Mouse (Mus musculus) liver, embryonic 16.5 days (tissue): ENCODE measurements around the gene Glrp1. TPM values are rescaled to one million over a fixed set of nuclear protein-coding genes. Genes with fewer than 3 reads are reported as not detected.

Source experiments
- ATAC-seq: fragments of 200-750 bp; cut with Nextera tagmentation; 2 replicates; pipeline ENCODE4 v1.8.0; 2017; ENCODE audit warnings: low read depth, mild to moderate bottlenecking, moderate number of reproducible peaks, moderate library complexity
- H3K27ac ChIP-seq: fragments of 300-500 bp; sonication (generic); 2 replicates; pipeline ENCODE4 v1.5.1; 2014; ENCODE audit warnings: mild to moderate bottlenecking, low read length
- H3K27me3 ChIP-seq: fragments of 300-500 bp; sonication (generic); 2 replicates; pipeline ENCODE4 v1.6.1; 2014; ENCODE audit warnings: low read depth, low read length, mixed read lengths; ENCODE audit not compliant: control insufficient read depth, insufficient read depth
- H3K36me3 ChIP-seq: fragments of 300-500 bp; sonication (generic); 2 replicates; pipeline ENCODE4 v1.6.1; 2014; ENCODE audit warnings: mild to moderate bottlenecking; ENCODE audit not compliant: control insufficient read depth, insufficient read depth
- H3K4me1 ChIP-seq: fragments of 300-500 bp; sonication (generic); 2 replicates; pipeline ENCODE4 v1.6.1; 2014; ENCODE audit warnings: low read depth, low read length, mixed read lengths; ENCODE audit not compliant: control insufficient read depth
- H3K4me2 ChIP-seq: fragments of 300-500 bp; sonication (generic); 2 replicates; pipeline ENCODE4 v1.6.1; 2014; ENCODE audit warnings: low read depth, low read length, mixed read lengths
- H3K4me3 ChIP-seq: fragments of 300-500 bp; sonication (generic); 2 replicates; pipeline ENCODE4 v1.5.1; 2014; ENCODE audit warnings: low read depth, mild to moderate bottlenecking, low read length
- H3K9ac ChIP-seq: fragments of 300-500 bp; sonication (generic); 2 replicates; pipeline ENCODE4 v1.6.1; 2014; ENCODE audit warnings: low read depth, low read length
- H3K9me3 ChIP-seq: fragments of 300-500 bp; sonication (generic); replicated peaks from 2 replicates; pipeline ENCODE4 v1.6.1; 2016; ENCODE audit warnings: low read length; ENCODE audit not compliant: control insufficient read depth
- WGBS: fragments of 180-500 bp; shearing (Covaris S2); extraction: QIAGEN DNeasy Blood & Tissue Kit; methylation state at CpG from one replicate; pipeline ENCODE4 v1.1.7; 2014; ENCODE audit not compliant: insufficient replicate concordance; 5-methylcytosine and 5-hydroxymethylcytosine counted together
- polyA plus RNA-seq: library from polyadenylated mRNA; unstranded; fragments of >200 nt; fragmentation: Nextera tagmentation; extraction: Ambion mirVana; gene quantifications from 2 replicates; pipeline ENCODE4 v1.2.1, GENCODE M21; 2015

The Glrp1 gene
- 0.05 and 0.11 TPM in 2 replicates for polyA plus RNA-seq

GRCm38 (mm10) chr1:88509789-88510188 lies at the start of gene Glrp1:
Glrp1 (minus strand) TSS chr1:88510066.
- Histone ChIP-seq H3K27me3 (no peaks in the 10 kb centered on the region), H3K4me1 (peaks cover 5% of the 10 kb centered on the region), H3K4me2 (peak within 1 kb of the TSS; percentile 30), H3K9me3 (no peaks in the 10 kb centered on the region), H3K27ac (no peak within 1 kb of the TSS), H3K4me3 (0 out of 2 replicates have a peak within 1 kb of the TSS, but pooled peaks have one; percentile 3), H3K36me3 (no peaks in the 10 kb centered on the region), H3K9ac (no peak within 1 kb of the TSS; the same call in 1 of the 2 replicates)
- 24% methylated on average over 8 of the region's 8 CpGs for WGBS
- no peak for ATAC-seq

DNA sequence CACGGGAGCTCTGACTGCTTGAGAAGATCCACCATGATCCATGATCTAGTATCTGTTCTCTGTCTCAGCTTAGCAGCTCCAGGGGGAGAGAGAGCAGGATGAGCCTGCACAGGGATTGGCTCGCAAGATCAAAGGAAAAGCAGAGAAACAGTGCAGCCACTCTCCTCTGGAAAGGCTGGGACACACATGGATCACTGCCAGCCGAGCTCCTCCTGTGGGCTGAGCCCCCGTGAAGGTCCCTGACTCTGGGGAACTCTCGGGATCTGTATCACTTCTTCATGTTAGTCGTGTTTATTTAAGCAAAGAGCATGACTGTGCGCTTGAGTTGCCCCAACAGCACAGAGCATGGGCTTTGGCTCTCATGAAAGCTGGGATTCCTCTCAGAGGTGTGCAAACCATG lies 49.4 kb upstream of the Glrp1 start:
- ATAC-seq = no peak
- no peak overlapping the region for H3K27ac ChIP-seq

DNA sequence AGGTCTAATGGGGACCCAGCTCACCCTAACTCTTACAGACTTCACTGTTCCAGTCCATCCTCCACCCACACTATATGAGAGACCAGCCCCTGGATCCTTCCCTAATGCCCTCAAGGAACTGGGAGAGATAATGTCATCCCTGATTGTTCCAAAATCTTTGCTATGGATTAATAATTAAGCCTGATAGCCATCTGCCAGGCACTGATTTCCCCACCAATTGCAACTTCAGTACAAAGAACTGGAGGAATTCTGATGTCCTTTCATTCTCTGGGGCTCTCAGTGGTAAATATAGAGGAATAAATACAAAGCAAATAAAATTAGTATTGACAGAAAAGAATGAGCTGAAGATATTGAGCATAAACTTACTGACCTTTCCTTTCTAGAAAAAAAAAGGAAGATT lies 48.9 kb upstream of the Glrp1 start:
- Histone ChIP-seq H3K4me2 (no peak overlapping the region), H3K36me3 (no peaks in the 10 kb centered on the region), H3K9me3 (no peaks in the 10 kb centered on the region), H3K9ac (no peak overlapping the region), H3K27ac (no peak overlapping the region), H3K4me1 (no peaks in the 10 kb centered on the region), H3K4me3 (no peak overlapping the region), H3K27me3 (no peaks in the 10 kb centered on the region; the same call in 1 of the 2 replicates)
- ATAC-seq = no peak

More for the DNA sequence above, 49.4 kb upstream of the Glrp1 start:
- H3K36me3 ChIP-seq = no peaks in the 10 kb centered on the region
- H3K27me3 ChIP-seq = no peaks in the 10 kb centered on the region; the same call in 1 of the 2 replicates
- WGBS = 39% methylated on average over 7 of the region's 7 CpGs
- H3K4me1 ChIP-seq = no peaks in the 10 kb centered on the region
- no peak overlapping the region for H3K4me3 ChIP-seq
- no peak overlapping the region for H3K4me2 ChIP-seq
- H3K9ac ChIP-seq = no peak overlapping the region
- no peaks in the 10 kb centered on the region for H3K9me3 ChIP-seq

GRCm38 (mm10) chr1:88556401-88556800 lies 46.5 kb upstream of the Glrp1 start:
- no peaks in the 10 kb centered on the region; the same call in 1 of the 2 replicates for H3K27me3 ChIP-seq
- H3K27ac ChIP-seq = no peak overlapping the region
- no peak for ATAC-seq
- H3K9ac ChIP-seq = no peak overlapping the region
- H3K4me3 ChIP-seq = no peak overlapping the region
- WGBS = 59% methylated on average over 11 of the region's 11 CpGs
- no peak overlapping the region for H3K4me2 ChIP-seq
- H3K9me3 ChIP-seq = no peaks in the 10 kb centered on the region
- H3K4me1 ChIP-seq = peaks cover 6% of the 10 kb centered on the region; the same call in 1 of the 2 replicates
- no peaks in the 10 kb centered on the region for H3K36me3 ChIP-seq

- 14% methylated on average over 7 of the region's 7 CpGs for WGBS
Measured at GRCm38 (mm10) chr1:88553500-88554187, 43.8 kb upstream of the Glrp1 start.

GRCm38 (mm10) chr1:88549263-88549662 lies 39.4 kb upstream of the Glrp1 start:
- H3K27me3 ChIP-seq = no peaks in the 10 kb centered on the region
- H3K4me2 ChIP-seq = no peak overlapping the region
- no peak overlapping the region for H3K9ac ChIP-seq
- ATAC-seq = peak; percentile 70
- peaks cover 10% of the 10 kb centered on the region for H3K4me1 ChIP-seq
- H3K9me3 ChIP-seq = no peaks in the 10 kb centered on the region
- no peak overlapping the region for H3K4me3 ChIP-seq
- 43% methylated on average over 1 of the region's 1 CpGs for WGBS
- no peaks in the 10 kb centered on the region for H3K36me3 ChIP-seq
- no peak overlapping the region for H3K27ac ChIP-seq

More at GRCm38 (mm10) chr1:88553500-88554187, 43.8 kb upstream of the Glrp1 start:
- Histone ChIP-seq H3K27ac (no peak overlapping the region), H3K36me3 (no peaks in the 10 kb centered on the region), H3K4me2 (no peak overlapping the region), H3K4me1 (peaks cover 10% of the 10 kb centered on the region), H3K9ac (no peak overlapping the region), H3K27me3 (no peaks in the 10 kb centered on the region), H3K9me3 (no peaks in the 10 kb centered on the region), H3K4me3 (no peak overlapping the region)
- ATAC-seq = peak; percentile 51

DNA sequence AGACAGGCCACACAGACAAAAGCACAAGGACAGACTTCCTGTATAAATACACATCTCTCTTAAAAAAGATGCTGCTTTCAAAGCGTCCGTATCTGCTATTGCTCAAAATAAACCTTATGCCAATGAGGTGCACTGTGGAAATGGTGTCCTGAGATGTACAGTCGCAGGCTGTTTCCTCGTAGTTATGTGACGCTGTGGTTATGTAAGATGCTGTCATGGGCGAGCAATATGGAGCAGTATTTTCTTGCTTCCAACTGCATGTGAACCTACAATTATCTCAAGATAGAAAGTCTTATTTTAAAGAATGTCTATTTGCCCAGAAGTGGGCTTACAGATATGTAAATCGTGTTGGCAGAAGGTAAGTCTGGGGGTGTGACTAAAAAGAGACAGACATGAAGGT lies 37.3 kb upstream of the Glrp1 start:
- 66% methylated on average over 7 of the region's 7 CpGs for WGBS

DNA sequence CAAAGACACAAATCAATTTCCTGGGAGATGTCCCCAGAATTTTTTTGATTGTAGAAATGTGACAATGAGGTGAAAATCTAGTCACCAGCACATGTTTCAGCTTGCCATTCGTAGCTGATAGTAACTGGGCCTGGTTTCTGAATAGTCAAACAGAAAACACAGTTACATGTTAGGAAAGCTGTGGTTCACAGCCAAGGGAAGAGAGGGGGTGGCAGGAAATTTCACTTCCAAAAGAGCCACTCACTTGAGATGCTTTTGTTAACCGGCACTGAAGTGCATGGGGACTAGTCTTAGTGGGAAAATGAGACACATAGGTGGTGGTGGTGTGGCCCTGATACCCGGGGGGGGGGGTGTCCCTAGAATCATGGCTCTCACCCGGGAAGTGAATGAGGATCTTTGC lies 33.7 kb upstream of the Glrp1 start:
- Histone ChIP-seq H3K4me2 (no peak overlapping the region), H3K27ac (no peak overlapping the region), H3K9ac (no peak overlapping the region), H3K4me1 (no peaks in the 10 kb centered on the region), H3K4me3 (no peak overlapping the region), H3K27me3 (no peaks in the 10 kb centered on the region), H3K9me3 (no peaks in the 10 kb centered on the region), H3K36me3 (no peaks in the 10 kb centered on the region)
- WGBS = 45% methylated on average over 4 of the region's 4 CpGs
- no peak for ATAC-seq

More for the DNA sequence above, 37.3 kb upstream of the Glrp1 start:
- Histone ChIP-seq H3K9me3 (no peaks in the 10 kb centered on the region), H3K4me3 (no peak overlapping the region), H3K27ac (no peak overlapping the region), H3K4me2 (no peak overlapping the region), H3K27me3 (no peaks in the 10 kb centered on the region), H3K9ac (no peak overlapping the region), H3K36me3 (no peaks in the 10 kb centered on the region), H3K4me1 (peaks cover 4% of the 10 kb centered on the region)
- ATAC-seq = no peak

DNA sequence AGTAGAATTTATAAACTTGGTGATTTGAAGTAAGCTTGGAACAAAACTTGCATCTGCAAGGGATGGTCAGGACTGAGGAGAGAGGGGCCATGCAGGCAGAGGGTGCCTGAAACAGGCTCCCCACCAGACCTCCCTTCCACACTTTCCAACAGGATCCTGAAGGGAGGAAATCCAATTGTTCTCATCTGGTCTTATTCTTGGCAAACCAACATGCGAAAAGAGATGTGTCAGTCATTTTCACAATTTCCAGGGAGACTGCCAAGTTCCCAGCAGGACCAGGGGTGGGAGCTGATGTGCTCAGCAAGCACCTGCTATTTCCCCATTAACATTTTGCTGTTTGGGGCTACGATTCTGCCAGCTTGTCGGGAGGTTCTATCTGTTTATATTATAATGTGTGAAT lies 30.0 kb upstream of the Glrp1 start:
- no peaks in the 10 kb centered on the region; the same call in none of the 2 replicates for H3K4me1 ChIP-seq
- 70% methylated on average over 3 of the region's 3 CpGs for WGBS
- H3K27me3 ChIP-seq = no peaks in the 10 kb centered on the region
- H3K9me3 ChIP-seq = no peaks in the 10 kb centered on the region
- H3K36me3 ChIP-seq = no peaks in the 10 kb centered on the region
- no peak for ATAC-seq
- H3K4me2 ChIP-seq = no peak overlapping the region
- H3K4me3 ChIP-seq = no peak overlapping the region
- no peak overlapping the region for H3K27ac ChIP-seq
- no peak overlapping the region for H3K9ac ChIP-seq
